Mouse (Mus musculus) heart, adult 2 months (tissue): ENCODE measurements around the gene Cfap100.

Experiments
- CTCF ChIP-seq: fragments of 200-600 bp; IDR thresholded peaks from 2 replicates; pipeline ENCODE4 v1.8.1; 2022; ENCODE audit warnings: antibody characterized with exemption, mild to moderate bottlenecking, moderate library complexity
- POLR2A ChIP-seq: fragments of 200-500 bp; IDR thresholded peaks from 2 replicates; pipeline ENCODE4 v1.6.1; 2011; ENCODE audit warnings: mild to moderate bottlenecking, low read depth, low read length, control low read depth; ENCODE audit not compliant: insufficient read depth

GRCm38 (mm10) chr6:90363301-90363700, 65.3 kb downstream of the Cfap100 start:
- TF ChIP-seq CTCF (no peak), POLR2A (no peak)
